Mouse (Mus musculus): ENCODE measurements around the gene Pde4d.

Gene Pde4d

GRCm38 (mm10) chr13:109066581-109067159, 616.9 kb downstream of the Pde4d start:
- DNase-seq: peak; percentile 33 to 53

- DNase-seq: peak in 1 of 2 experiments; percentile 14
Observed at GRCm38 (mm10) chr13:109068258-109069219, 618.8 kb downstream of the Pde4d start.

- no peak for DNase-seq
Observed at GRCm38 (mm10) chr13:109073371-109073770, 623.6 kb downstream of the Pde4d start.

DNA sequence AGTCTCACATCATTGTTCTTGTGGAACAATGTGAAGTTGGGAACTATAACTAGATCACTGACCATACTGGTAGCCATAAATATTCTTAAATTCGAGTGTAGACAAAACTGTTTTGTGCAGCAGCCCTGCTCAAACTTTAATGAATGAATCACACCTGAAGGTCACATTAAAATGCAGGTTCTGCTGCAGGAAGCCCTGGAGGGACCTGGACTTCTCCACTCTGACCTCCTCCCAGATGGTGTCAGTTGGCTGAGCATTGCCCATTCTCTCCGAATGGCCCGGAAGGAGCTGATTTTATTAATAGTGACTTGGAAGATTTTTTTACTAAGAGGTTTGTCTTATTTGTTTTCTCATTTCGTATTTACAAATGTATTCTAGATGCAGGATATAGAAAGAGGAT, 624.3 kb downstream of the Pde4d start:
- DNase-seq: no peak

- DNase-seq: no peak
Observed at GRCm38 (mm10) chr13:109092654-109093053, 642.9 kb downstream of the Pde4d start.

- no peak for DNase-seq
Observed at GRCm38 (mm10) chr13:109096654-109097053, 646.9 kb downstream of the Pde4d start.

GRCm38 (mm10) chr13:109116004-109116341, 666.2 kb downstream of the Pde4d start:
- peak; percentile 39 to 71 for DNase-seq

GRCm38 (mm10) chr13:109116342-109117201, 666.8 kb downstream of the Pde4d start:
- DNase-seq: peak; percentile 2 to 19

GRCm38 (mm10) chr13:109117210-109117791, 667.6 kb downstream of the Pde4d start:
- no peak for DNase-seq

GRCm38 (mm10) chr13:109118296-109118800, 668.6 kb downstream of the Pde4d start:
- no peak for DNase-seq

DNA sequence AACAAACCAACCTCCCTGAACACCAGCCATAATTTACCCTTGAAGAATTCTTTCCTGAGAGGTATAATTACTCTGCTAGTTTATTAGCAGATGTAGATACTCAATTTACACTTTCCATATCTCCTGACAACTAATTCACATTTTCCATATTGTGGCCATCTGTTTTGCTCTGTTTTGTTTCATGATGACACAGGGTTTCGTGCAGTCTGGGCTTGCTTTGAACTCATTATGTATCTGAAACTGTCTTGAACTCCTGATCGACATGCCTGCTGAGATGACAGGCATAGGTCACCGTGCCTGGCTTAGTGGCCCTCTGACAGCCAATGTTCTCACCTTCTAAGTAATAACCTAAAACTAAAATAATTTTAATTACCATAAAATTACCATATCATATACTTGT, 672.1 kb downstream of the Pde4d start:
- DNase-seq: no peak

GRCm38 (mm10) chr13:109136405-109136804, 686.7 kb downstream of the Pde4d start:
- no peak for DNase-seq

DNA sequence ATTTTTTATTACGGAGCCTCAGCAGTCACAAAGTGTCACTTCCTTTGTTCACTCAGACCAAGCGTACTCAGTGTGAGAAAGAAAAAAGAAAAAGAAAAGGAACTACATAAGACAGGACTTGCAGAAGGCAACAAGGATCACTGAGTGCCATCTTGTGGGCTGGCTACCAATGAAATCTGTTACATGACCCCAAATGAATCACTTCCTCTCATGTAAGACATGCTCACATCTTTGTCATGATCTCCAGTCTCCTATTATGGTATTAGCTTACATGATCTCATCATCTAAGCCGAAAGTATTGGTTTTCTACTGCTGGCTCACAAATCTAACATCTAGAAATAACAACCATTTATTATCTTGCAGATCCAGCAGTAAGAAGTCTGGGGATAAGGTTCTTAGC, 709.0 kb downstream of the Pde4d start:
- DNase-seq: no peak

- DNase-seq: no peak
Observed at GRCm38 (mm10) chr13:109168556-109169334, 719.0 kb downstream of the Pde4d start.

GRCm38 (mm10) chr13:109169335-109169606, 719.5 kb downstream of the Pde4d start:
- no peak for DNase-seq

DNA sequence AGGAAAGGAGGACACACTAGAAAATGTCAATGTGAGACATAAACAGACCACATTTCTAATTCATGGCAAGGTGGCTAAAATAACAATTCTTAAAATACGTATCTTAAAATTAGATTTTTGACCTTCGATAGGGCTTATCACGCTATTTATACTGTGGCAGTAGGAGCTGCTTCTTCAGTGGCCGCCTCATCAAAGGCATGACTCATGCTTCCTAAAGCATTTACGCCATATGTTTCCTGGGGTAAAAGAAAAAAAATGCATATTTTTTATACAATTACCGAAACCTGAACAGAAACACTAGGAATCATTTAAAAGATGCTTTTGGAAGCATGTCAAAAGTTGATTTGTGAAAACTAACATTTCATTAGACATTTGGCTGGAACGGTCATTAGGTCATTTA, 721.9 kb downstream of the Pde4d start:
- no peak for DNase-seq

GRCm38 (mm10) chr13:109175281-109175680, 725.5 kb downstream of the Pde4d start:
- no peak for DNase-seq

DNA sequence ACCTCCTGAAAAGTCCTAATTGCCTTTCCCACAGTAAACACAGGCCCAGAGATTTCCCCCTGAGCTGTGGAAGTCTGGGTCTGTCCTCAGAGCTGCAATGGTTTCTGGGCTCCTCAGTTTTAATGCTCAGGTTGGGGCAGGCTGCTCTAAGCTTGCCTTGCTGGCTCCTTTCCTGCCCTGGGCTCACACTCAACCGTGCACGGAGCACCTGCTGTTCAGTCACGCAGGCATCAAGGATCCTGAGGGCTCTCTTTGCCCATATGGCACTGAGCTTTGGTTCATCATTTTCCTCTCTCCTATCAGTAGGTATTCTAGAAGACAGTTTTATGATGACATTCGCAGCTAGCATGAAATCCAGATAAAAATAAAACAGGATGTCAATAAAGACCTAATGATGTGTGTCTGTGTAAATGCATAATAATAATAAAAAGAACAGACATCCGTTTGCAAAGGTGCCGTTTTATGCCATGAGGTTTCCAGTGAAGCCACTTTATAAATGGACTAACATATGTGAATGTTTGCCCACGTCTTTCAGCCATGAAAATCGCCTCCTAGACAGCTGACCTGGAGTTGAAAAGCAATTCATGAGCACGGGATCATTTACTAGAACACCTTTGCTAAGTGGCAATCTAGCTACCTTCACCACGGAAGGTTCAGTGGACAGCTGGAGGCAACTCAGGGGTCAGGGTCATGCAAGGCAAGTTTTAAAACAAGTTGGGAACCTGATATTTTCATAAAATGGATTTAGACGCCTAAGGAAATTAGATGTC, 726.3 kb downstream of the Pde4d start:
- no peak for DNase-seq

- DNase-seq: no peak
Observed at GRCm38 (mm10) chr13:109181363-109181762, 731.6 kb downstream of the Pde4d start.

DNA sequence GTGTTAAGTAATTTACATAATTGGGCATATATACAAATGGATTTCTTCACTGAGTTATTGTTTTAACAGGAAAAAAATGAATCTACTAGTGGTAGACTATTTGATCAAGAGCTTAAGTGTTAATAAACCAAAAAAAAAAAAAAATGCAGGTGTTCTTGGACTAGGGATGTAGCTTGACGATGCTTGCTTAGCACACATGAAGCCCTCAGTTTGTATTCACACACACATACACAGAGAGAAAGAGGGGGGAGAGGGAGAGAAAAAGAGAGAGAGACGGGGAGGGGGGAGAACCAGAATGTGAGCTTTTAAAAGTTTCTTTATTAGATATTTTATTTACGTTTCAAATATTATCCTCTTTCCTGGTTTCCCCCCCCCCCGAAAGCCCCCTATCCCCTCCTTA, 740.9 kb downstream of the Pde4d start:
- DNase-seq: no peak

GRCm38 (mm10) chr13:109191176-109191575, 741.4 kb downstream of the Pde4d start:
- DNase-seq: no peak

Measured in kidney, adult 8-10 months (tissue).